Mouse (Mus musculus) CH12.LX (cell line): ENCODE results near the gene Rccd1. TPM values are rescaled to one million over a fixed set of nuclear protein-coding genes. Genes with fewer than 3 reads are reported as not detected.

Experiments
- DNase-seq: peaks from one replicate; pipeline ENCODE4 v3.0.0-alpha.2; 2013; ENCODE audit errors: extremely low read depth
- H3K27ac ChIP-seq: 2 replicates; pipeline ENCODE4 v1.5.1; 2012; ENCODE audit warnings: low read depth, mild to moderate bottlenecking, control low read depth, moderate library complexity; ENCODE audit not compliant: insufficient read depth
- H3K27me3 ChIP-seq: replicated peaks from 2 replicates; pipeline ENCODE3; 2012; ENCODE audit warnings: inconsistent platforms
- H3K36me3 ChIP-seq, 2 experiments: replicated peaks in 1 of 2; 2 replicates each; pipeline versions ENCODE3 to v1.6.1; 2012; ENCODE audit warnings: inconsistent platforms in 1 of 2, low read length in 1 of 2, mild to moderate bottlenecking in 1 of 2, mixed read lengths in 1 of 2, moderate library complexity in 1 of 2; ENCODE audit not compliant: control insufficient read depth in 1 of 2, insufficient read depth in 1 of 2
- H3K4me1 ChIP-seq, 2 experiments: 2 replicates each; pipeline ENCODE4 v1.6.1; 2012; ENCODE audit warnings: inconsistent platforms in 1 of 2, moderate library complexity in 1 of 2; ENCODE audit not compliant: insufficient read depth in 2 of 2, control insufficient read depth in 1 of 2
- H3K4me2 ChIP-seq: 2 replicates; pipeline ENCODE4 v1.6.1; 2012; ENCODE audit warnings: low read depth, mild to moderate bottlenecking, control low read depth; ENCODE audit not compliant: poor library complexity, insufficient read depth, severe bottlenecking
- H3K4me3 ChIP-seq, 3 experiments: fragments of 150-350 bp in 1 of 3; sonication (generic) in 1 of 3; replicated peaks in 1 of 3; 2 replicates each; pipeline versions ENCODE3 to v1.5.1; 2011 to 2012; ENCODE audit warnings: low read depth in 2 of 3, low read length in 2 of 3, mild to moderate bottlenecking in 2 of 3, moderate library complexity in 2 of 3, control low read depth in 1 of 3, improper control_type of control experiment in 1 of 3, inconsistent platforms in 1 of 3, mixed read lengths in 1 of 3; ENCODE audit not compliant: poor library complexity in 1 of 3
- H3K79me2 ChIP-seq: replicated peaks from 2 replicates; pipeline ENCODE4 v1.6.1; 2012; ENCODE audit warnings: mild to moderate bottlenecking, moderate library complexity; ENCODE audit not compliant: control insufficient read depth, poor library complexity, insufficient read depth, severe bottlenecking; ENCODE audit errors: extremely low read depth
- H3K9ac ChIP-seq: 2 replicates; pipeline ENCODE4 v1.6.1; 2012; ENCODE audit warnings: low read depth, mild to moderate bottlenecking, control low read depth, moderate library complexity; ENCODE audit not compliant: insufficient read depth
- H3K9me3 ChIP-seq: replicated peaks from 2 replicates; pipeline ENCODE3; 2012; ENCODE audit warnings: low read length, inconsistent platforms, mixed read lengths
- BHLHE40 ChIP-seq: IDR thresholded peaks from 2 replicates; pipeline ENCODE4 v1.6.1; 2011; ENCODE audit warnings: mild to moderate bottlenecking, low read depth, low read length, improper control_type of control experiment
- CHD1 ChIP-seq: IDR thresholded peaks from 2 replicates; pipeline ENCODE4 v1.6.1; 2012; ENCODE audit warnings: low read depth, low read length, improper control_type of control experiment, inconsistent platforms
- CTCF ChIP-seq, 2 experiments: IDR thresholded peaks in 1 of 2; conservative IDR thresholded peaks in 1 of 2; 2 replicates each; pipeline ENCODE4 v1.5.1; 2011 to 2012; ENCODE audit warnings: low read depth in 2 of 2, low read length in 2 of 2, improper control_type of control experiment in 1 of 2, inconsistent platforms in 1 of 2, mild to moderate bottlenecking in 1 of 2, moderate library complexity in 1 of 2
- ETS1 ChIP-seq: conservative IDR thresholded peaks from 2 replicates; pipeline ENCODE4 v1.6.1; 2012; ENCODE audit warnings: low read depth, mild to moderate bottlenecking, inconsistent platforms, low read length, improper control_type of control experiment, moderate library complexity
- HCFC1 ChIP-seq: IDR thresholded peaks from 2 replicates; pipeline ENCODE4 v1.6.1; 2012; ENCODE audit warnings: low read depth, mild to moderate bottlenecking, inconsistent platforms, low read length, improper control_type of control experiment
- IRF4 ChIP-seq: IDR thresholded peaks from 2 replicates; pipeline ENCODE4 v1.6.1; 2014; ENCODE audit warnings: low read depth, mild to moderate bottlenecking, inconsistent platforms, low read length, improper control_type of control experiment
- JUND ChIP-seq: conservative IDR thresholded peaks from 2 replicates; pipeline ENCODE4 v1.6.1; 2011; ENCODE audit warnings: low read depth, low read length, improper control_type of control experiment
- KAT2A ChIP-seq: IDR thresholded peaks from 2 replicates; pipeline ENCODE4 v1.6.1; 2012; ENCODE audit warnings: low read length, improper control_type of control experiment, inconsistent platforms; ENCODE audit not compliant: insufficient replicate concordance
- MAFK ChIP-seq: IDR thresholded peaks from 2 replicates; pipeline ENCODE4 v1.6.1; 2011; ENCODE audit warnings: low read length, improper control_type of control experiment; ENCODE audit not compliant: insufficient replicate concordance
- MAZ ChIP-seq: IDR thresholded peaks from 2 replicates; pipeline ENCODE4 v1.6.1; 2012; ENCODE audit warnings: low read depth, mild to moderate bottlenecking, inconsistent platforms, low read length, improper control_type of control experiment, moderate library complexity
- MXI1 ChIP-seq: IDR thresholded peaks from 2 replicates; pipeline ENCODE4 v1.6.1; 2011; ENCODE audit warnings: mild to moderate bottlenecking, low read depth, low read length, improper control_type of control experiment
- NELFE ChIP-seq: IDR thresholded peaks from 2 replicates; pipeline ENCODE4 v1.6.1; 2011; ENCODE audit warnings: low read depth, low read length, improper control_type of control experiment
- NRF1 ChIP-seq: IDR thresholded peaks from 2 replicates; pipeline ENCODE4 v1.6.1; 2014; ENCODE audit warnings: low read depth, mild to moderate bottlenecking, inconsistent platforms, low read length, improper control_type of control experiment, moderate library complexity
- POLR2A ChIP-seq: IDR thresholded peaks from 2 replicates; pipeline ENCODE4 v1.6.1; 2011; ENCODE audit warnings: low read depth, mild to moderate bottlenecking, improper control_type of control experiment, low read length
- POLR2AphosphoS2 ChIP-seq: IDR thresholded peaks from 2 replicates; pipeline ENCODE4 v1.6.1; 2011; ENCODE audit warnings: low read depth, low read length, improper control_type of control experiment
- RAD21 ChIP-seq: IDR thresholded peaks from 2 replicates; pipeline ENCODE4 v1.6.1; 2011; ENCODE audit warnings: low read depth, mild to moderate bottlenecking, low read length, improper control_type of control experiment, moderate library complexity
- RCOR1 ChIP-seq: conservative IDR thresholded peaks from 2 replicates; pipeline ENCODE4 v1.6.1; 2012; ENCODE audit warnings: low read depth, mild to moderate bottlenecking, inconsistent platforms, low read length, improper control_type of control experiment
- SIN3A ChIP-seq: IDR thresholded peaks from 2 replicates; pipeline ENCODE4 v1.6.1; 2012; ENCODE audit warnings: low read length, improper control_type of control experiment, inconsistent platforms
- TBP ChIP-seq: conservative IDR thresholded peaks from 2 replicates; pipeline ENCODE4 v1.6.1; 2011; ENCODE audit warnings: low read depth, low read length, improper control_type of control experiment
- TCF12 ChIP-seq: IDR thresholded peaks from 2 replicates; pipeline ENCODE4 v1.6.1; 2014; ENCODE audit warnings: low read depth, mild to moderate bottlenecking, inconsistent platforms, low read length, improper control_type of control experiment
- USF1 ChIP-seq: IDR thresholded peaks from 2 replicates; pipeline ENCODE4 v1.6.1; 2014; ENCODE audit warnings: low read depth, mild to moderate bottlenecking, inconsistent platforms, low read length, improper control_type of control experiment
- USF2 ChIP-seq: conservative IDR thresholded peaks from 2 replicates; pipeline ENCODE4 v1.6.1; 2011; ENCODE audit warnings: low read depth, low read length, improper control_type of control experiment
- ZC3H11A ChIP-seq: IDR thresholded peaks from 2 replicates; pipeline ENCODE4 v1.6.1; 2012; ENCODE audit warnings: low read depth, mild to moderate bottlenecking, inconsistent platforms, low read length, improper control_type of control experiment
- ZKSCAN1 ChIP-seq: IDR thresholded peaks from 2 replicates; pipeline ENCODE4 v1.6.1; 2012; ENCODE audit warnings: low read depth, inconsistent platforms, low read length, improper control_type of control experiment, borderline replicate concordance
- ZMIZ1 ChIP-seq: IDR thresholded peaks from 2 replicates; pipeline ENCODE4 v1.6.1; 2012; ENCODE audit warnings: low read depth, mild to moderate bottlenecking, inconsistent platforms, low read length, improper control_type of control experiment
- ZNF384 ChIP-seq: IDR thresholded peaks from 2 replicates; pipeline ENCODE4 v1.6.1; 2012; ENCODE audit warnings: low read depth, low read length, improper control_type of control experiment, inconsistent platforms
- dilution Hi-C: fragments of 300-500 bp; cut with MboI; formaldehyde crosslinking; loops from 2 replicates; pipeline ENCODE4 v1.14.3; 2020; ENCODE audit warnings: low sequenced_read_pairs; ENCODE audit not compliant: extremely low pct_unique_long_range_greater_than_20kb, extremely low pct_ligation_motif_present
- in situ Hi-C: fragments of 300-500 bp; cut with MboI; formaldehyde crosslinking; loops from 3 replicates; pipeline ENCODE4 v1.14.3; 2019; ENCODE audit warnings: low sequenced_read_pairs, low pct_ligation_motif_present, low pct_unique_long_range_greater_than_20kb, mixed read lengths
- polyA plus RNA-seq: library from polyadenylated mRNA; unstranded; fragments of >175 nt; gene quantifications from 2 replicates; pipeline ENCODE4 v1.2.1, GENCODE M21; 2012; ENCODE audit warnings: low read depth; ENCODE audit not compliant: insufficient read length
- total RNA-seq, 2 experiments: library from RNA; depleted of rRNA; stranded (reverse); fragments of 300-350 nt in 1 of 2; fragments of >200 nt in 1 of 2; gene quantifications; 2 replicates each; pipeline ENCODE4 v1.2.3; 2012 to 2014

The Rccd1 gene
- total and polyA plus RNA-seq, 3 experiments = 17.4 to 18.5 (median 18.3) TPM

- dilution Hi-C loops (no loop called here), in situ Hi-C loops (loop anchor here (10.0 kb wide), 1 partner anchor 228 kb away; no protein-coding TSS in a partner anchor)
- H3K27me3 ChIP-seq = no peaks in the 10 kb centered on the region
- H3K4me2 ChIP-seq = no peak overlapping the region
- no peaks in the 10 kb centered on the region for H3K9me3 ChIP-seq
- H3K36me3 ChIP-seq = peaks cover 10 to 24% of the 10 kb centered on the region in 2 experiments
- H3K4me3 ChIP-seq = no peak overlapping the region
- no peak overlapping the region for H3K9ac ChIP-seq
- TF ChIP-seq RAD21 (no peak), ZNF384 (no peak), MAZ (no peak), USF1 (no peak), POLR2AphosphoS2 (no peak), KAT2A (no peak), HCFC1 (no peak), JUND (no peak), TBP (no peak), RCOR1 (no peak), POLR2A (no peak), CTCF (conservative IDR thresholded peaks at IDR 0.05 in 1 of 2, IDR thresholded peaks at IDR 0.05 in 1 of 2; ENCODE audit: low read depth in 2 of 2, low read length in 2 of 2) (no peak), IRF4 (no peak), ZKSCAN1 (no peak), NELFE (no peak), ZC3H11A (no peak), USF2 (no peak), MAFK (no peak), BHLHE40 (no peak)
- DNase-seq = no peak
- H3K27ac ChIP-seq = no peak overlapping the region
- peaks cover 27 to 83% of the 10 kb centered on the region in 2 experiments for H3K4me1 ChIP-seq
- peaks cover 6% of the 10 kb centered on the region for H3K79me2 ChIP-seq
These were observed 48.4 kb upstream of the Rccd1 start for GRCm38 (mm10) chr7:80372667-80373066.

GRCm38 (mm10) chr7:80372166-80372565, 47.9 kb upstream of the Rccd1 start:
- in situ Hi-C loops = loop anchor here (10.0 kb wide), 1 partner anchor 227 kb away; no protein-coding TSS in a partner anchor
- no peak overlapping the region for H3K9ac ChIP-seq
- H3K27me3 ChIP-seq = no peaks in the 10 kb centered on the region
- H3K4me1 ChIP-seq = peaks cover 27 to 82% of the 10 kb centered on the region in 2 experiments
- peaks cover 6% of the 10 kb centered on the region for H3K79me2 ChIP-seq
- dilution Hi-C loops = no loop called here
- H3K36me3 ChIP-seq = peaks cover 15 to 24% of the 10 kb centered on the region in 2 experiments
- DNase-seq = no peak
- no peaks in the 10 kb centered on the region for H3K9me3 ChIP-seq
- no peak for TF ChIP-seq SIN3A
- TF ChIP-seq TCF12 = no peak
- no peak for TF ChIP-seq ZC3H11A
- TF ChIP-seq BHLHE40 = no peak
- no peak for TF ChIP-seq NRF1
- no peak for TF ChIP-seq MAZ
- TF ChIP-seq RCOR1 = no peak
- TF ChIP-seq JUND = no peak
- TF ChIP-seq ETS1 = no peak
- TF ChIP-seq ZMIZ1 = no peak
- TF ChIP-seq MXI1 = no peak
- no peak for TF ChIP-seq USF1
- no peak for TF ChIP-seq CHD1
- TF ChIP-seq POLR2AphosphoS2 = no peak
- no peak for TF ChIP-seq ZKSCAN1
- H3K4me3 ChIP-seq = no peak overlapping the region
- no peak overlapping the region for H3K27ac ChIP-seq
- no peak overlapping the region for H3K4me2 ChIP-seq
